Mouse (Mus musculus): ENCODE results near the gene Cdc42bpb. TPM values are rescaled to one million over a fixed set of nuclear protein-coding genes. Genes with fewer than 3 reads are reported as not detected.

The Cdc42bpb gene
- total and polyA plus RNA-seq, 3 experiments, result 16.7 to 29.7 (median 25.4) TPM

GRCm38 (mm10) chr12:111328360-111328759, 49.2 kb downstream of the Cdc42bpb start:
- Histone ChIP-seq H3K4me3 (replicated peaks in 1 of 3; ENCODE audit: low read depth in 2 of 3, low read length in 2 of 3, poor library complexity in 1 of 3) (no peak overlapping the region), H3K9ac (ENCODE audit: insufficient read depth, low read depth) (no peak overlapping the region), H3K4me2 (ENCODE audit: insufficient read depth, low read depth, poor library complexity, severe bottlenecking) (no peak overlapping the region), H3K36me3 (replicated peaks in 1 of 2; ENCODE audit: control insufficient read depth in 1 of 2, insufficient read depth in 1 of 2, low read length in 1 of 2) (peaks cover 13 to 60% of the 10 kb centered on the region in 2 experiments), H3K27me3 (replicated peaks) (no peaks in the 10 kb centered on the region), H3K79me2 (replicated peaks; ENCODE audit: control insufficient read depth, extremely low read depth, insufficient read depth, poor library complexity, severe bottlenecking) (no peaks in the 10 kb centered on the region; the same call in 1 of the 2 replicates), H3K27ac (ENCODE audit: insufficient read depth, low read depth) (no peak overlapping the region), H3K9me3 (replicated peaks; ENCODE audit: low read length) (no peaks in the 10 kb centered on the region), H3K4me1 (ENCODE audit: control insufficient read depth in 1 of 2, insufficient read depth in 2 of 2) (peaks cover 47 to 73% of the 10 kb centered on the region in 2 experiments)
- dilution Hi-C loops (cut with MboI; ENCODE audit: extremely low pct_ligation_motif_present, extremely low pct_unique_long_range_greater_than_20kb, low sequenced_read_pairs) (no loop called here), in situ Hi-C loops (cut with MboI; ENCODE audit: low pct_ligation_motif_present, low pct_unique_long_range_greater_than_20kb, low sequenced_read_pairs) (no loop called here)
- peak in 1 of 2 experiments; percentile 48; a peak in 2 of 4 replicates for TF ChIP-seq CTCF (conservative IDR thresholded peaks at IDR 0.05 in 1 of 2, IDR thresholded peaks at IDR 0.05 in 1 of 2; ENCODE audit: low read depth in 2 of 2, low read length in 2 of 2)
- no peak for TF ChIP-seq KAT2A (IDR thresholded peaks at IDR 0.05; ENCODE audit: insufficient replicate concordance, low read length)
- no peak for TF ChIP-seq SMC3 (IDR thresholded peaks at IDR 0.05; ENCODE audit: low read depth, low read length)
- TF ChIP-seq RAD21 (IDR thresholded peaks at IDR 0.05; ENCODE audit: low read depth, low read length), result peak; percentile 4
- no peak for TF ChIP-seq MAFK (IDR thresholded peaks at IDR 0.05; ENCODE audit: insufficient replicate concordance, low read length)
- TF ChIP-seq ZKSCAN1 (IDR thresholded peaks at IDR 0.05; ENCODE audit: borderline replicate concordance, low read depth, low read length), result no peak
- TF ChIP-seq TCF12 (IDR thresholded peaks at IDR 0.05; ENCODE audit: low read depth, low read length), result no peak
- TF ChIP-seq PAX5 (IDR thresholded peaks at IDR 0.05; ENCODE audit: low read length), result no peak
- no peak for DNase-seq (ENCODE audit: extremely low read depth)

DNA sequence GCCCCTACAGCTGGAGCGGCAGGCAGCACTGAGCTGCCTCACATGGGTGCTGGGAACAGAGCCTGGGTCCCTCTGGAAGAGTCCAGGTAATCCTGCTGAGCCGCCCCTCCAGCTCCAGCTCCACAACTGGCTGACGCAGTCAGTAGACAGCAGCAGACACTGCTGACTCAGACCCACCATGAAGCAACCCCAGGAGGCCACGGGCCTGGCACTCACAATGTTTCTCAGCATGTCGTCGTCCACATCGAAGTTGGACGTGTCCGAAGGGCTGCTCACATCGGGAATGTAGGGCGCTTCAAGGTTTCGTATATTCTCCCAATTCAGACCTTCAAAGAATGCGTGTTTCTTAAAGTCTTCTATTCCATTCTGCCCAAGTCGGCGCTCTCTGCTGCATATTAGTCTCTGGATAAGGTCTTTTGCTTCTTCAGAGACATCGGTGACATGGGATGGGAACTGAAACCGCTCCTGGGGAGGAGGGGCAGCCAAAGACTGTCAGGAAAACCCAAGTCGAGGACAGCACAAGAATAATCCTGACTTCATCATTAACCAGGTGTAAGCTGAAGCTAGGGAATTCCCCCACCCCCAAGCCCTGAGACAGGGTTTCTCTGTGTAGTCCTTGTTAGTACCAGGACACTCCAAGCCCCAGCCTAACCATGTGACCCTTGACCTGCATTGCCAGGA, 51.6 kb downstream of the Cdc42bpb start:
- Histone ChIP-seq H3K4me3 (replicated peaks in 1 of 3; ENCODE audit: low read depth in 2 of 3, low read length in 2 of 3, poor library complexity in 1 of 3) (peak overlapping the region; percentile 32 to 50 (median 39)), H3K79me2 (replicated peaks; ENCODE audit: control insufficient read depth, extremely low read depth, insufficient read depth, poor library complexity, severe bottlenecking) (no peaks in the 10 kb centered on the region; the same call in 1 of the 2 replicates), H3K9ac (ENCODE audit: insufficient read depth, low read depth) (0 out of 2 replicates have a peak overlapping the region, but pooled peaks have one; percentile 4), H3K27ac (ENCODE audit: insufficient read depth, low read depth) (peak overlapping the region; percentile 93), H3K36me3 (replicated peaks in 1 of 2; ENCODE audit: control insufficient read depth in 1 of 2, insufficient read depth in 1 of 2, low read length in 1 of 2) (peaks cover 37 to 70% of the 10 kb centered on the region in 2 experiments), H3K9me3 (replicated peaks; ENCODE audit: low read length) (no peaks in the 10 kb centered on the region), H3K27me3 (replicated peaks) (no peaks in the 10 kb centered on the region), H3K4me2 (ENCODE audit: insufficient read depth, low read depth, poor library complexity, severe bottlenecking) (peak overlapping the region; percentile 72), H3K4me1 (ENCODE audit: control insufficient read depth in 1 of 2, insufficient read depth in 2 of 2) (peaks cover 36 to 63% of the 10 kb centered on the region in 2 experiments)
- in situ Hi-C loops (cut with MboI; ENCODE audit: low pct_ligation_motif_present, low pct_unique_long_range_greater_than_20kb, low sequenced_read_pairs) (no loop called here), dilution Hi-C loops (cut with MboI; ENCODE audit: extremely low pct_ligation_motif_present, extremely low pct_unique_long_range_greater_than_20kb, low sequenced_read_pairs) (no loop called here)
- DNase-seq (ENCODE audit: extremely low read depth), result peak; percentile 92
- no peak for TF ChIP-seq POLR2A (IDR thresholded peaks at IDR 0.05; ENCODE audit: low read depth, low read length)
- no peak; the same call in 1 of the 2 replicates for TF ChIP-seq RAD21 (IDR thresholded peaks at IDR 0.05; ENCODE audit: low read depth, low read length)
- no peak for TF ChIP-seq MYC (IDR thresholded peaks at IDR 0.05; ENCODE audit: low read depth, low read length)
- no peak for TF ChIP-seq GABPA (IDR thresholded peaks at IDR 0.05; ENCODE audit: insufficient replicate concordance, low read depth, low read length)
- peak; percentile 88 for TF ChIP-seq CHD2 (IDR thresholded peaks at IDR 0.05; ENCODE audit: low read length)
- no peak for TF ChIP-seq ZNF384 (IDR thresholded peaks at IDR 0.05; ENCODE audit: low read depth, low read length)
- TF ChIP-seq TCF12 (IDR thresholded peaks at IDR 0.05; ENCODE audit: low read depth, low read length), result peak; percentile 82
- TF ChIP-seq UBTF (IDR thresholded peaks at IDR 0.05; ENCODE audit: low read depth, low read length), result peak; percentile 33; the same call in 1 of the 2 replicates
- no peak for TF ChIP-seq NELFE (IDR thresholded peaks at IDR 0.05; ENCODE audit: low read depth, low read length)
- TF ChIP-seq ZC3H11A (IDR thresholded peaks at IDR 0.05; ENCODE audit: low read depth, low read length), result no peak
- TF ChIP-seq ZKSCAN1 (IDR thresholded peaks at IDR 0.05; ENCODE audit: borderline replicate concordance, low read depth, low read length), result no peak
- peak; percentile 66 for TF ChIP-seq BHLHE40 (IDR thresholded peaks at IDR 0.05; ENCODE audit: low read depth, low read length)
- no peak for TF ChIP-seq POLR2AphosphoS2 (IDR thresholded peaks at IDR 0.05; ENCODE audit: low read depth, low read length)
- TF ChIP-seq USF1 (IDR thresholded peaks at IDR 0.05; ENCODE audit: low read depth, low read length), result peak; percentile 34
- no peak for TF ChIP-seq CTCF (conservative IDR thresholded peaks at IDR 0.05 in 1 of 2, IDR thresholded peaks at IDR 0.05 in 1 of 2; ENCODE audit: low read depth in 2 of 2, low read length in 2 of 2)
- TF ChIP-seq EP300 (IDR thresholded peaks at IDR 0.05; ENCODE audit: low read length), result peak; percentile 92
- no peak for TF ChIP-seq KAT2A (IDR thresholded peaks at IDR 0.05; ENCODE audit: insufficient replicate concordance, low read length)
- TF ChIP-seq JUN (IDR thresholded peaks at IDR 0.05; ENCODE audit: insufficient read depth, low read depth, low read length), result peak; percentile 82
- peak; percentile 97 for TF ChIP-seq IRF4 (IDR thresholded peaks at IDR 0.05; ENCODE audit: low read depth, low read length)
- TF ChIP-seq ZMIZ1 (IDR thresholded peaks at IDR 0.05; ENCODE audit: low read depth, low read length), result peak; percentile 46; the same call in 1 of the 2 replicates
- TF ChIP-seq MAX (IDR thresholded peaks at IDR 0.05; ENCODE audit: low read length), result no peak; the same call in none of the 2 replicates
- no peak for TF ChIP-seq HCFC1 (IDR thresholded peaks at IDR 0.05; ENCODE audit: low read depth, low read length)
- no peak; the same call in 1 of the 2 replicates for TF ChIP-seq MXI1 (IDR thresholded peaks at IDR 0.05; ENCODE audit: low read depth, low read length)
- TF ChIP-seq MEF2A (IDR thresholded peaks at IDR 0.05; ENCODE audit: borderline replicate concordance, low read depth, low read length), result peak; percentile 95
- TF ChIP-seq NRF1 (IDR thresholded peaks at IDR 0.05; ENCODE audit: low read depth, low read length), result 0 out of 2 replicates have a peak, but pooled peaks have one; percentile 25
- TF ChIP-seq JUND (conservative IDR thresholded peaks at IDR 0.05; ENCODE audit: low read depth, low read length), result 0 out of 2 replicates have a peak, but pooled peaks have one; percentile 13
- no peak for TF ChIP-seq MAZ (IDR thresholded peaks at IDR 0.05; ENCODE audit: low read depth, low read length)
